Mouse (Mus musculus): ENCODE measurements around the gene Ptpn3.

Ptpn3 gene

GRCm38 (mm10) chr4:57258159-57259035 is 43.2 kb downstream of the Ptpn3 start:
- DNase-seq = no peak

- no peak for DNase-seq
Measured at GRCm38 (mm10) chr4:57257409-57257808, 44.2 kb downstream of the Ptpn3 start.

- DNase-seq = peak; percentile 90
Measured at GRCm38 (mm10) chr4:57256761-57257160, 44.9 kb downstream of the Ptpn3 start.

GRCm38 (mm10) chr4:57254412-57254811 is 47.2 kb downstream of the Ptpn3 start:
- no peak for DNase-seq

- DNase-seq = no peak
Measured at GRCm38 (mm10) chr4:57250636-57251035, 51.0 kb downstream of the Ptpn3 start.

- DNase-seq = no peak
Measured at GRCm38 (mm10) chr4:57249108-57249507, 52.5 kb downstream of the Ptpn3 start.

- DNase-seq = no peak
Measured at GRCm38 (mm10) chr4:57244874-57245273, 56.8 kb downstream of the Ptpn3 start.

- no peak for DNase-seq
Measured at GRCm38 (mm10) chr4:57243312-57243711, 58.3 kb downstream of the Ptpn3 start.

- peak; percentile 28 for DNase-seq
Measured at GRCm38 (mm10) chr4:57240934-57241333, 60.7 kb downstream of the Ptpn3 start.

GRCm38 (mm10) chr4:57240100-57240499 is 61.5 kb downstream of the Ptpn3 start:
- DNase-seq = no peak

- no peak for DNase-seq
Measured at GRCm38 (mm10) chr4:57239112-57239511, 62.5 kb downstream of the Ptpn3 start.

- no peak for DNase-seq
Measured at GRCm38 (mm10) chr4:57238118-57238517, 63.5 kb downstream of the Ptpn3 start.

- DNase-seq = no peak
Measured at GRCm38 (mm10) chr4:57236513-57236912, 65.1 kb downstream of the Ptpn3 start.

GRCm38 (mm10) chr4:57235741-57236140 is 65.9 kb downstream of the Ptpn3 start:
- DNase-seq = no peak

- no peak for DNase-seq
Measured at GRCm38 (mm10) chr4:57234348-57234747, 67.3 kb downstream of the Ptpn3 start.

- DNase-seq = no peak
Measured at GRCm38 (mm10) chr4:57232439-57232838, 69.2 kb downstream of the Ptpn3 start.

- DNase-seq = no peak
Measured at GRCm38 (mm10) chr4:57231323-57231722, 70.3 kb downstream of the Ptpn3 start.

GRCm38 (mm10) chr4:57230341-57230740 is 71.3 kb downstream of the Ptpn3 start:
- DNase-seq = no peak

- no peak for DNase-seq
Measured at GRCm38 (mm10) chr4:57228601-57229520, 72.8 kb downstream of the Ptpn3 start.

- DNase-seq = no peak
Measured at GRCm38 (mm10) chr4:57224776-57225175, 76.9 kb downstream of the Ptpn3 start.

- no peak for DNase-seq
Measured at GRCm38 (mm10) chr4:57217746-57218145, 83.9 kb downstream of the Ptpn3 start.

GRCm38 (mm10) chr4:57216535-57216934 is 85.1 kb downstream of the Ptpn3 start:
- no peak for DNase-seq

- DNase-seq = no peak
Measured at GRCm38 (mm10) chr4:57214852-57215251, 86.8 kb downstream of the Ptpn3 start.

- DNase-seq = no peak
Measured at GRCm38 (mm10) chr4:57214114-57214513, 87.5 kb downstream of the Ptpn3 start.
